Mouse (Mus musculus): ENCODE measurements at regions not wholly inside any gene's neighbourhood (a gene's known extent, or its start where the extent isn't known, plus 50 kb on each side); places are given as distances from the start of the nearest gene placed in this dataset.
A peak's percentile ranks its signal among the peaks of the same experiment; 100 is the strongest.

- no peak for TF ChIP-seq GATA1 (IDR thresholded peaks at IDR 0.05; ENCODE audit: borderline replicate concordance, low read length)
- TF ChIP-seq FLI1 (IDR thresholded peaks at IDR 0.05; ENCODE audit: low read length) = no peak
- no peaks in the 10 kb centered on the region for H3K9me3 ChIP-seq
- no peaks in the 10 kb centered on the region for H3K27me3 ChIP-seq (replicated peaks)
- H3K4me3 ChIP-seq (replicated peaks) = no peak overlapping the region
- no peaks in the 10 kb centered on the region for H3K36me3 ChIP-seq (replicated peaks; ENCODE audit: low read length)
- peaks cover 23% of the 10 kb centered on the region for H3K4me1 ChIP-seq
These were observed 206.9 kb upstream of the Cited2 start for GRCm38 (mm10) chr10:17516068-17516467.

DNA sequence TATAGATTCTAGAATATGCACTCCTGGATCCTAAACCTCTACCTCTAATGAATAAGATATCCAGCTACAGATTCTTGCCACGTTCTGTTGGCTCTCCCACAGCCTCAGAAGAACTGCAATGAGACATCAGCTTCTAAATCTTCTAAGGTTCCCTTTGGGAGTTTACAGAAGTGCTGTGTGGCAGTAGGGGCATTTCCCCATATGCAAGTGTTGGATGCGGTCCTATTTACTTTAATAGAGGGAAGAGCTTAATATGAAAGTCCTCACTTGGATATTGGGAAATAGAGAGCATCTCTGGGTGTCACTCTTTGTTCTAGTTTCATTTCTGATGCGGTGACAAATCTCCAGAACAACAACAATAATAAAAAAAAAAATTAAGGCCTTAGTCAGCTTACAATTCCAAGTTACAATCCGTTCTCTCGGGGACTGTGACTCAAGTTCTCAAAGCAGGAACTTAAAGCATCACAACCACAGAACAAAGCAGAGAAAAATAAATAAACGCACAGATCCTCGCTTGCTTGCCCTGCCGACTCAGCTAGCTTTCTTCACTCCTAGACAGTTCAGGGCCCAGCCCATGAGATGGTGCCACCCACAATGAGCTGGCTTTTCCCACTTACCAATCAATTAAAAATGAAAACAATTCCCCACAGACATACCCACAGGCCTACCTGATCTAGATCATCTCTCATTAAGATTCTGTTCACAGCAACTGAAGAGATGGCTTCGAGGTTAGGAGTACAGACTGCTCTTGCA lies 204.4 kb upstream of the Cited2 start:
- H3K36me3 ChIP-seq (replicated peaks; ENCODE audit: low read length) = no peaks in the 10 kb centered on the region
- H3K27me3 ChIP-seq (replicated peaks) = no peaks in the 10 kb centered on the region
- H3K9me3 ChIP-seq = no peaks in the 10 kb centered on the region
- peaks cover 43% of the 10 kb centered on the region for H3K4me1 ChIP-seq
- TF ChIP-seq GATA1 (IDR thresholded peaks at IDR 0.05; ENCODE audit: borderline replicate concordance, low read length) = no peak
- no peak for TF ChIP-seq FLI1 (IDR thresholded peaks at IDR 0.05; ENCODE audit: low read length)
- H3K4me3 ChIP-seq (replicated peaks) = no peak overlapping the region

GRCm38 (mm10) chr10:17522026-17522541 lies 200.9 kb upstream of the Cited2 start:
- H3K4me3 ChIP-seq (replicated peaks) = peak overlapping the region; percentile 67
- H3K4me1 ChIP-seq = peaks cover 46% of the 10 kb centered on the region
- H3K36me3 ChIP-seq (replicated peaks; ENCODE audit: low read length) = no peaks in the 10 kb centered on the region
- no peak for TF ChIP-seq GATA1 (IDR thresholded peaks at IDR 0.05; ENCODE audit: borderline replicate concordance, low read length)
- no peaks in the 10 kb centered on the region for H3K9me3 ChIP-seq
- no peaks in the 10 kb centered on the region for H3K27me3 ChIP-seq (replicated peaks)

DNA sequence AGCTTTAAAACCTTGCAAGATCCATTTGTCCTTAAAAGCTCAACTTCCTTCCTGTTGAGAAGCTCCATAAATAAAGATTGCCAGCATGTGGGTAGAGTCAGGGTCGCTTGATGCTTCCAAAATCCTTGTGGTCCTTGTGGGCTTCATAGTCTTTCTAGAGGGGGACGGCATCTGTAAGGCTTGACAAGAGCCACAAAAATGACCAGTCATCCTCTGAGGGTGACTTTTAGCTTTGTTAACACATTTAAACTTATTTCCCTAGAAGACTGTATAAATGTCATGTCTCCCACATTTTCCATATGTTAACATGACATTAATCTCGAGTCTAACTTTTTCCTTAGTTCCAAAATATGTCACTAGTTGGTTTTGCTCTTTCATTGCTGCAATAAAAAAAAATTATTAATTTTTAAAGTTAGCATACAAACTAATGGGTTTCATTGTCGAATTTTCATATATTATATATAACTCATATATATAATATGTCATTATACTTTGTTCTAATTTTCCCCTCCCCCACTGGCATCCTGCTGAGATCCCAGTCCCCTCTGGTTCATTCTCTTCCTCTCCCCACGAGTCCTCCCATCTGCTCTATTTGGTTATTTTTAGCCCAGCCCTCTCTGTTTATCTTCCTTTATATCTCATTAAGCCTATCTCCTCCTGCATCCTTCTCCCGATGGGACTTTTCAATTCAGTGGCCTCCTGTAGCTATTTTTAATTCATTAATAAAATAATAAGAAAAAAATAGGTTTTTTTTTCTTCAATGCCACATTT lies 199.3 kb upstream of the Cited2 start:
- no peaks in the 10 kb centered on the region for H3K9me3 ChIP-seq
- H3K4me3 ChIP-seq (replicated peaks) = no peak overlapping the region
- H3K27me3 ChIP-seq (replicated peaks) = no peaks in the 10 kb centered on the region
- H3K36me3 ChIP-seq (replicated peaks; ENCODE audit: low read length) = no peaks in the 10 kb centered on the region
- peaks cover 59% of the 10 kb centered on the region for H3K4me1 ChIP-seq
- TF ChIP-seq FLI1 (IDR thresholded peaks at IDR 0.05; ENCODE audit: low read length) (no peak), GATA1 (IDR thresholded peaks at IDR 0.05; ENCODE audit: borderline replicate concordance, low read length) (no peak)

DNA sequence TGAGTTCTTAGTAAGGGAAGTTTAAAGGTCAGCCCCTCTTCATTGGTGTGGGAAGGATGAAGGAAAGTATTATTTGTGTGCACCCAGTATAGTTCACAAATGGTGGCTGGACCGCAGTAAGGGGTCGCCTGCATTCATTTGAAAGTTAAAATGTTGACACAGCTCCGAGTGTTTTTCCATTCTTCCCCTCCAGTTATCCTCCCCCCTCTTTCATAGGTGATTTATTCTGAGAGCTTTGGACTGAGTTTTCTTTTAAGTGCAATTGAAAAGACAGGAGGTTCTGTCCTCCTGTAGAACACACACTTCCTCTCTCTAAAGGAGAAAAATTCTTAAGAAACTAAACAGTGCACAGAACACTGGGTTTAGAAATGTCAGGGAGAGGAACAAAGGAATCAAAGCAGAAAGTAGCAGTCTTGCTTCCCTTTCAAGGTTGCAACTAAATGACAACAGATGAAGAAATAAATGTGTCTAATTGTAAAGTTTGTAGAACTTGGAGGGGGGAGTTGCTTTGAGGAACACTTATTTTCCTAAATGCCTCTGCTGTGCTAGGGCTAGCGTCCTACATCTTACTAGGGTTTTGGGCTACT lies 195.8 kb upstream of the Cited2 start:
- Histone ChIP-seq H3K36me3 (replicated peaks; ENCODE audit: low read length) (peaks cover 3% of the 10 kb centered on the region), H3K27me3 (replicated peaks) (no peaks in the 10 kb centered on the region), H3K4me1 (peaks cover 68% of the 10 kb centered on the region), H3K9me3 (no peaks in the 10 kb centered on the region), H3K4me3 (replicated peaks) (no peak overlapping the region)
- TF ChIP-seq GATA1 (IDR thresholded peaks at IDR 0.05; ENCODE audit: borderline replicate concordance, low read length) (no peak), FLI1 (IDR thresholded peaks at IDR 0.05; ENCODE audit: low read length) (no peak)

DNA sequence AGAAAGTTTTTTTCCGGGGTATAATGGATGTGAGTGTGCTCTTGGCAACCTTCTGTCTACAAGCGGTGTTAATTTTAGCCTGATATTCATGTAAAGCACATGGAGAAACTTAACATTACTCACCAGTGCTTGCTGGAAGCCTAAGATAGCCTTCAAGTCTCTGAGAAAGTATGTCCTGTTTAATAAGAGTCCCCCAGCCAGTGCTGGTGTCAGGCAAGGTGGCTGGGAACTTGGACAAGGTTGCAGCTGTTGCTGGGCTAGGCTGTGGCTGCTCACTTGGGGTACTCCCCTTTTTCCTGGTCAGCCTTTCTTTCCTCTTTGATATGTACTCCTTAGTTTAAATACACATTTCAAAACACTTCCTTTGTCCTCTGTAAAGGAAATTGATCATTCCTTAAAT lies 194.9 kb upstream of the Cited2 start:
- H3K4me1 ChIP-seq = peaks cover 60% of the 10 kb centered on the region
- no peaks in the 10 kb centered on the region for H3K9me3 ChIP-seq
- H3K36me3 ChIP-seq (replicated peaks; ENCODE audit: low read length) = peaks cover 6% of the 10 kb centered on the region
- TF ChIP-seq GATA1 (IDR thresholded peaks at IDR 0.05; ENCODE audit: borderline replicate concordance, low read length) (no peak), FLI1 (IDR thresholded peaks at IDR 0.05; ENCODE audit: low read length) (no peak)
- no peaks in the 10 kb centered on the region for H3K27me3 ChIP-seq (replicated peaks)
- H3K4me3 ChIP-seq (replicated peaks) = no peak overlapping the region

DNA sequence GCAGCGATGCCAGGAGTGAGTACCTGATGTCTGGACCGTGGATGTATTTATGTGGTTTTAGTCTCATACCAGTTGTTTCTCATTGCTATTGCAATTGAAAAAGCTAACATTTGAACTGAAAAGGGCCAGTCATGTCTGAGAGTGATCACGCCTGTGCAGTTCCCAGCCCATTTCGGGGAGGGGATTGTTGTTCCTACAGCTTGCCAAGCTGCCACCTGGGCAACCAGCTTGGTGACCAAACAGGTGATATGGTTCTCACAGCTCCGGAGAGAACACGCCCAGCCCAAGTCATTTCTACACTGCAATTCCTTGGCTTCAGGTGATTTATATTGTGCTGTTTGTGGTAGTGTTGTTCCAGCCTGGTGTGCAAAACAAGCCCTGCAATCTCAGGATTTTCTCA lies 194.2 kb upstream of the Cited2 start:
- Histone ChIP-seq H3K36me3 (replicated peaks; ENCODE audit: low read length) (peaks cover 6% of the 10 kb centered on the region), H3K27me3 (replicated peaks) (no peaks in the 10 kb centered on the region), H3K4me3 (replicated peaks) (no peak overlapping the region), H3K4me1 (peaks cover 54% of the 10 kb centered on the region), H3K9me3 (no peaks in the 10 kb centered on the region)
- TF ChIP-seq FLI1 (IDR thresholded peaks at IDR 0.05; ENCODE audit: low read length) = no peak

DNA sequence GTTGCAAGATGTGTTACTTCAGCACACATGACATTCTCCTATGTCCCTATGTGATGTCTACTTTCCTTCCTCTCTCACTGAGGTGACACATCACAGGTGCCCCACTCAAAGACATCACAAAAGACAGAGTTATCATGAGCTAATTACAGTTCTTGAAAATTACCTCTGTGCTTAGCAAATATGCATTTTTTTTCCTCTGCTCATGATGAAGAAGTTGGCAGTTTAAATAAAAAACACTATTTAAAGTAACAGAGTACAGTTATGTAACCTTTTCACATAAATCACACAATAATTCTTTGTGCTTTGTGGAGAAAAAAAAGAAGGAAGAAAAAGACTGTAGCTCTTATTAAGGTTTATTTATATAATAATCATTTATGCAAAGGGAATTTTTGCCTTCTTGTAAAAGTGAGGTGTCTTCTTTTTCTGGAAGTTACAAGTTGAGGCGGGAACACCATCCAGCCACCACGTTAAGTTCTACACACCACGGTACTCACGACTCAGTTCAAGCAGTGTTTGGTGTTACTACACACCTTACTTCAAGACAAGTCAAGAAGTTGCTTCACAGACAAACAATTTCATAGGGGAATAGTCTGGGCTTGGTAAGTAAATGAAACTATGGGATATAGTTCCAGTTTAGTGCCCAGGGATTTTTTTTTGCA lies 193.0 kb upstream of the Cited2 start:
- Histone ChIP-seq H3K4me3 (replicated peaks) (no peak overlapping the region), H3K9me3 (no peaks in the 10 kb centered on the region), H3K27me3 (replicated peaks) (no peaks in the 10 kb centered on the region), H3K36me3 (replicated peaks; ENCODE audit: low read length) (peaks cover 6% of the 10 kb centered on the region), H3K4me1 (peaks cover 45% of the 10 kb centered on the region)
- TF ChIP-seq GATA1 (IDR thresholded peaks at IDR 0.05; ENCODE audit: borderline replicate concordance, low read length) = no peak
- no peak for TF ChIP-seq FLI1 (IDR thresholded peaks at IDR 0.05; ENCODE audit: low read length)

GRCm38 (mm10) chr10:17531021-17531420 lies 192.0 kb upstream of the Cited2 start:
- Histone ChIP-seq H3K36me3 (replicated peaks; ENCODE audit: low read length) (peaks cover 6% of the 10 kb centered on the region), H3K9me3 (peaks cover 4% of the 10 kb centered on the region; the same call in 1 of the 2 replicates), H3K4me3 (replicated peaks) (no peak overlapping the region), H3K4me1 (peaks cover 40% of the 10 kb centered on the region), H3K27me3 (replicated peaks) (no peaks in the 10 kb centered on the region)
- no peak for TF ChIP-seq GATA1 (IDR thresholded peaks at IDR 0.05; ENCODE audit: borderline replicate concordance, low read length)
- TF ChIP-seq FLI1 (IDR thresholded peaks at IDR 0.05; ENCODE audit: low read length) = no peak

All from megakaryocyte, embryonic 14.5 days (primary cell).